Mouse (Mus musculus) frontal cortex, postnatal 14 days (tissue): ENCODE measurements around the gene Ptpn9.

Experiments
- DNase-seq, 2 experiments: peaks; one replicate each; pipeline ENCODE4 v3.0.0; 2022; ENCODE audit warnings: low spot score in 2 of 2

Ptpn9 gene

GRCm38 (mm10) chr9:57013756-57014155 lies 19.0 kb downstream of the Ptpn9 start:
- no peak for DNase-seq

GRCm38 (mm10) chr9:57014766-57015165 lies 20.0 kb downstream of the Ptpn9 start:
- no peak for DNase-seq

- no peak for DNase-seq
These were observed 22.9 kb downstream of the Ptpn9 start for GRCm38 (mm10) chr9:57017631-57018030.

DNA sequence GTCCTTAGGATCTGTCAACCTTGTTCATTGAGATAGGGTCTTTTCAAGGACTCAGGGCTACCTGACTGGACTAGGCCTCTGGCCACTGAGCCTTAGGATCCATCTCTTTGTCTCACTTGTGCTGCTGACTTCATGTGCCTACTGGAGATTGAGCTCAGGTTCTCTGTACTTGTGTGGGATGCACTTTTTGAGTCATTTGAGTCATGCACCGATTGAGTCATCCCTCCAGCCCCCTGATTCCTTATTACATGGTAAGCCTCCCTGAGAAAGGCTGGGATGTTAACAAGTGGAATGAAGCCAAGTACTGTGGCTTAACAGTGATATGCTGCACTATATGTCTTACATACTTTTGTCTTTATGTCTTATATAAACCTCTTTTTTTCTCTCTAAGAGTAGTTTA lies 37.0 kb downstream of the Ptpn9 start:
- no peak for DNase-seq

DNA sequence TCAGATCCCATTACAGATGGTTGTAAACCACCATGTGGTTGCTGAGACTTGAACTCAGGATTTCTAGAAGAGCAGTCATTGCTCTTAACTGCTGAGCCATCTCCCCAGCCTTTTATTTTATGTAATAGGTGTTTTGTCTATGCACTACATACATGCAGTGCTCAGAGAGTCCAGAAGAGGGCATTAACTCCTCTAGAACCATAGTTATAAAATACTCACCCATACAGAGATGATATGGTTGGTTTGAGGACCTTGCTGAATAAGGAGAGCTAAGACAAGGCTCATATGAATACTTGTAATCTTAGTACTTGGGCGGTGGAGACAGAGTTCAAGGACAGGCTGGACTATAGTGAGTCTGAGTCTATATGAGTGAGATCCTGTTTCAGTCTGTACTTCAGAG lies 61.5 kb downstream of the Ptpn9 start:
- DNase-seq = no peak

GRCm38 (mm10) chr9:57064164-57064563 lies 69.4 kb downstream of the Ptpn9 start:
- DNase-seq = no peak

DNA sequence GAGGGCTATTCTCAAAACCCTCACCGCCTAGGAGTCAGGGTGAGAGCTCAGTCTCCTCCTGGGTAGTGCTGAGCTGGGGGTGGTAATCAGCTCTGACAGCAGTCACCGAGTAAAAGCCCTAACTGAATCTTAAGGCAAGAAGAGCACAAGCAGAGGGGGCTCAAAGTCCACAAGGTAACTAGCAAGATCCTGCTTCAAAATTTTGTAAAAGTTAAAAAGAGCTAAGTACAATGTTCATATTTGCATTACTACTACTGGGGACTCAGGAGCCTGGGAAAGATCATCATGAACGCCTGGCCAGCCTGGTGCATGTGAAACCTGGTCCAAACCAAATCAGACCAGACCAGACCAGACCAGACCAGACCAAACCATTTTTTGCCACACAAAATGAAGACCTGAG lies 73.5 kb downstream of the Ptpn9 start:
- DNase-seq = no peak

GRCm38 (mm10) chr9:57070262-57070661 lies 75.5 kb downstream of the Ptpn9 start:
- DNase-seq = no peak

DNA sequence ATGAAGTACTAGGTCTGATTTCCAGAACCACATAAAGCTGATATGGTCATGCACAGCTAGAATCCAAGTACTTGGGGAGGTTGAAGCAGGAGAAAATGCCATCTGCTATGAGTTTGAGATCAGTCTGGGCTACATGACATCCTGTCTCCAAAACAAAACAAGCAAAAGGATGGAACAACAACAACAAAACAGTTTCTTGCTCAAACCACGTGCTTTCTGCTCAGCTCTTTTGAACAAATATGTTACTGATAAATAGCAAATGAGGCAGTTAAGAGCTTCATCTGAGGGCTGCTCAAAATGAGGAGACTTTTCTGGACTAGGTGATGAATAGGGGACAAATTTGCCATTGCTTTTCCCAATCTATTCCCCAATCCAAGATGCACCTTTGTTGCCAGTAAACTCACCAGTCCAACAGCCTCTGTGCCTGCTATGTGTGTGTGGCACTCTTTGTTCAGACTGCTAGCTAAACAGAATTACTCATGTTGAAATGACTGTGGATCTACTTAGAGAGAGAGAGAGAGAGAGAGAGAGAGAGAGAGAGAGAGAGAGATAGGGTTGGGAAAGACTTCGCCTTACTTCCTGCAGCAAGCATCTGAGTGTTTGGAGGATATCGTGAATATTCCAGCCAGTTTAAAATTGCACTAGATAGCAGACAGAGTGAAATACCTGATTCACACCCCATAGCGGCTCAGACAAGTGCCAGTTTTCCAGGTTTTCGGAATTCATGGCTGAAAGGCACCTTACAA lies 76.2 kb downstream of the Ptpn9 start:
- DNase-seq = no peak

DNA sequence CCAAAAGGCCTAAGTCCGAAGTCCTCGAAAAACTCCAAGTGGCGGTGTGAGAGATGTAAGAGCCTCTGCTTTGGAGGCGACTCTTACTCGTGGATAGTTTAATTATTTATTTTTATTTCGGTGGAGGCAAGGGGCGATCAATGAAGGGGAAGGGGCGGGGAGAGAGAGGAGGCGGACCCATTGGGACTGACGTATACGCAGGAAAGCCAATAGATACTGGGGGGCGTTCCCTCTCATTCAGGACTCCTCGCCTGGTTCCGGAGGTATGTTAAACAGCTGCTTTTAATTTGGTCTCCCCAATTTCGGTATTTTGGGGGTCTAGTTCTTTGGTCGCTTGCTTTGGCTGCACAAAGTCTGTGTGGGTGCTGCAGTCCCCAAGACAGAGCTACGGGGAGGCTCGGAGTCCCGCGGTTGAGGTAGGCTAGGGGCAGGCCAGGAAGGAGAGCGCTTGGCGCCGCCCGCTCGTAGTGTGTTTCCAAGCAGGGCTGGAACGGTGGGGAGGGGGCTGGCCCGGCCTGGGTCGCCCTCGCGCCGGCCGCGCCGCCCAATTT lies 77.2 kb downstream of the Ptpn9 start, which contains the start of gene Sin3a:
Sin3a (plus strand) TSS at position 240 of the 551 bp plus-strand sequence.
- peak; percentile 59 to 65 for DNase-seq

DNA sequence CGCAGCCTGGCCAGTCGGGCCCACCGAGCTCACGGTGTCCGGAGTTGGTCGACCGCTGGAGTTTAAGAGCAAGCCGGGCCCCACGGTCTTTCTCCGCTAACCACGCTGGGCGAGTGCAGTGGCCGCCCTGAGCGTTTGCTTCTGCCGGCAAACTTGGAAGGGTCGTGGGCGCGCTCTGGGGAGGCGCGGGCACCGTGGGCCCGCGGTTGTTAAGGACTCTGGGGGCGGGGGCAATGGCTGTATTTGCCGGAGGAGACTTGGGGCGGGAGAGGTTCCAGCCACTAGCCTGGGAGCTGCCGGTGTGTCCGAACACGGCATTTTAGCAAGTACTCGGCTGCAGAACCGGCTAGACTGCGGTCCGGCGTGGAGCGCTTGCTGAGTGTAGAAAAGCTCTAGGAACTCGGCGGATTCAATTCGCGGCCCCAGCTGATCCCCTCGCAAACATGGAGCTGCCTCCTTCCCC lies 77.8 kb downstream of the Ptpn9 start:
- no peak for DNase-seq

DNA sequence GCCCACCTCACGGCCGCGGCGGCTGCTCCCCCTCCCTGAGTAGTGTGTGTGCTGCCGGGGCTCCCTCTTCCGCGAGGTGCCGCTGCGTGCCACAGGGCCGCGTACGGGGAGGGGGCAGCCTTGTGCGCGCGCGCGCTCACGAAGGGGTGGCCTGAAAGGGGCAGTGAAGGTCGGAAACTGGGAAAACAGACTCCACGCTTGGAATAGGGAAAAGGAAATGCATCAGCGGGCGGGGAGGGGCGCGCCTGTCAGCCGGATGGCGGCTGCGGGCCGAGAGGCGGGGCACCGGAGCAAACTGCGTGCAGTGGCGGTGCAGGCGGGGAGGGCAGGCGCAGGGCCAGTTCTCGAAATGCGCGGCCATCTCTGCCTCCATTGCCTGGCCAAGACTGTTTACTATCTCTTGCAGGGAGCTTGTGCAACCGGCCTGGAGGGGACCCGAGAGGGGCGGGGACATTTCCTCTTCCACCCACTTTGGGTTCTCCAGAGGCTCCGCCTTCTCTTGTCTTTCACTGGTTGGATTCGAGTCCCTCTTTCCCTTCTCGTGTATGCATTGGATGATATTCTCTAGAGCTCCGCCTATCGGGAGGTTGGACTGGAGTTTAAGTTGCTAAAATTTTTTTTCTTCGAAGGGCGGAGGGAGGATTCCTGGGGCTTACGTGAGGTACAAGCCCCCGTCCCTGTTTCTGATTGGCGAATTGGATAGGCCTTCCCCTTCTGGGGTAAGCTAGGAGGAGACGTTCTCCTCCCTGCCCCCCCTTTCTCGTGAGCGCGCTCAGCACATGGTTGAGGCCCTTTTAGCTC lies 78.5 kb downstream of the Ptpn9 start:
- DNase-seq = peak; percentile 92 to 97

- no peak for DNase-seq
These were observed 79.0 kb downstream of the Ptpn9 start for GRCm38 (mm10) chr9:57073790-57074094.

- peak; percentile 13 to 15 for DNase-seq
These were observed 79.6 kb downstream of the Ptpn9 start for GRCm38 (mm10) chr9:57074171-57074821.

GRCm38 (mm10) chr9:57074822-57075603 lies 80.3 kb downstream of the Ptpn9 start:
- DNase-seq = peak; percentile 42 to 54

DNA sequence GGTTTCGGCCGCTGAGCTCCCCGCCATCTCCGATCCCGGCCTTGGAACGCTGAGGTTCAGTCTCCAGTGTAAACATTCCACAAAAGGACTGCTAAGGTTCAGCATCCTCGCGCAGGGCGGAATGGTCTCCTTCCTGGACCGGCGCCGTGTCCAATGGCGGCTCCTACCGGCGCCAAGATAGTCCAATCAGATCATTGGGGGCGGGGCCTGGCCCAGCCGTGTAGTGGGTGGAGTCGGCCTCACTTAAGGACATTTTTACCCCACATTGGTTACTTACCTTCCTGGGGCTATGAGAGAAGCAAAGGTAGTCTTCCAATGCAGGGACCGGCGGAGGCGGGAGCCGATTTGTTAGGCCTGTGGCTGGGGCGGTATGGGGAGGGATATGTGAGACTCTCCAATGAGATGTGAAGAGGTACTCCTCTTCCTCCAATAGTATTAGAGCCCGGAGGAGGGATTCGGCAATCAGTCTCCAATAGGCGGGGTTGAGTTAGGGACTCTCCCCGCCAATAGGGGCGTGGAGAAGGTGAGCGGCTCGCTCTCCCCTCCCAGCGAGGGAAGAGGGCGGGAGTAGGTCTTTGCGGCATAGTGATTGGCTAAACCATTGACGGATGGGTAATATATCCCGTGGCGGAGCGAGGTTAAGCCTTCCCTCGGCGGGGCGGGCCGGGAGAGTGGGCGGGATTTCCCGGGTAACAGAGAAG lies 81.1 kb downstream of the Ptpn9 start:
- DNase-seq = peak; percentile 97 to 99

DNA sequence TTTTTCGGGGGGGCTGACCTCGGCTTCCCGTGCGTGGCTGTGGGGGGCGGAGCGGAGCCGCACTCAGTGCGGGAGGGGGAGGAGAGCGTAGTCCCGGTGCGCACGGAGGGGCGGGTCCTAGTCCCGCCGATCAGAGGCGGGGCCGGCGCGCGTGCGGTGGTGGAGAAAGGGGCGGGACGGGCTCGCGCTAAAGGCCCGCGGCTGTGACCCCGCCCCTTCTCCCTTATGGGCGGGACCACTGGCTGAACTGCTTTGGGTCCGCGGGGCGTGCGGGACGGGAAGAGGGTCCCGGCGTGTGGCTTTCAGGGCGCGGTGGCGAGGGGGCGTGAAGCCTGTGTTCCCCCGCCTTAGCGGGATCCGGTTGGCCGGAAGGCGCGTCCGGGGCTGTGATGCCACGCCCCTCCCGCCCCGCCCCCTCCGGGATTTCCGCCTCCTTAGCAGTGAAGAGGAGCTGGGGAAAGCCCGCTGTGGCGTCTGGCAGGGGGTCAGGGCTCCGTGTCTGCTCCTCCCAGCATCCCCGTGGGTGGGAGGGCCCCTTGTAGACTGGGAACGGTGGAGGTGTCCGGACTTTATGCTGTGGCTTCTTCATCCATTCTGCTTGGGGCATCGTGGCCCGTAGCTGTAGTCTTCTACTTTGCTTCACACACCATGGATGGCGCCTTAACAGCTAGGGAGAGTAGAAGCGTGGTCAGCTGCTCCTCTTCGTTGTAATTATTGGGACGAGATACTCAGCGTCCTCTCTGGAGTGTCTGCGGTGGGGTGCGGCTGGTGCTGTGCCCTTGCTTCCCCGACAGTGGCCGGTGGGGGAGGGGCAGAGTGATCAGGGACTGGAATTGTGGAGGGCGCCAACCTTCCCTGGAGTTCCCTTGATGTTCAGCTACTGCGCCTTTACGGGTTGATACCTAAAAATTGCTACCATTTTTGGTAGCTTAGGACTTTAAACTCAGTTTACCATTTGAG lies 82.3 kb downstream of the Ptpn9 start:
- peak; percentile 77 to 83 for DNase-seq

GRCm38 (mm10) chr9:57082236-57082635 lies 87.5 kb downstream of the Ptpn9 start:
- no peak for DNase-seq
